Mouse (Mus musculus): ENCODE measurements at regions not wholly inside any gene's neighbourhood (a gene's known extent, or its start where the extent isn't known, plus 50 kb on each side); places are given as distances from the start of the nearest gene placed in this dataset.

- TF ChIP-seq TCF12 (IDR thresholded peaks at IDR 0.05; ENCODE audit: insufficient read depth, poor library complexity, severe bottlenecking) (no peak), POLR2A (IDR thresholded peaks at IDR 0.05; ENCODE audit: insufficient read length, low read depth) (no peak), MAX (IDR thresholded peaks at IDR 0.05; ENCODE audit: low read depth) (no peak), CEBPB (IDR thresholded peaks at IDR 0.05; ENCODE audit: insufficient read depth, poor library complexity, severe bottlenecking) (no peak), REST (IDR thresholded peaks at IDR 0.05; ENCODE audit: insufficient read depth, insufficient read length) (no peak), USF1 (IDR thresholded peaks at IDR 0.05; ENCODE audit: low read depth) (no peak), SRF (IDR thresholded peaks at IDR 0.05; ENCODE audit: control insufficient read depth, insufficient read length, low read depth) (no peak), E2F4 (IDR thresholded peaks at IDR 0.05; ENCODE audit: insufficient read depth) (no peak), MYOD1 (IDR thresholded peaks at IDR 0.05; ENCODE audit: control insufficient read depth in 1 of 3, insufficient read length in 2 of 3, low read depth in 2 of 3) (no peak)
Observed at GRCm38 (mm10) chr12:59456175-59456851, 236.8 kb upstream of the Fbxo33 start.

All from myocyte (in vitro differentiated cells).